20 mouse cellular contexts compared by ENCODE assay signal in genomic region chr10:21298972-21299371, GRCm38 (mm10).
DNase-seq lines count a peak whose midpoint lies in the region; ATAC-seq lines count a peak whose summit lies in the region.
"Had no signal": no experiment of that assay in that cellular context is flagged by ENCODE, and none has a peak within 500 bp of the region (broad histone marks: within the 10 kb centered on the region; RNA-seq: fewer than 3 reads in every experiment).

No protein-coding gene starts in this region.

- ATAC-seq in cerebellum, adult (ENCODE audit: insufficient number of reproducible peaks, low FRiP score, low TSS enrichment), result no peak
- ATAC-seq: CD4-positive, CD25-positive, alpha-beta regulatory T cell, adult 4 months; forebrain, embryonic 14.5 days; forebrain, embryonic 16.5 days; Patski had no signal

- DNase-seq in ES-CJ7 (ENCODE audit: low read depth, low spot score) (peak; percentile 54), R1 (ENCODE audit: low read depth, low spot score) (peak; percentile 48)
- DNase-seq in induced T-regulatory cell, adult 2 months (ENCODE audit: low read depth), result peak; percentile 10
- DNase-seq in cerebellum, postnatal 14 days, result no peak
- no peak for DNase-seq in T-cell, adult 2 months (ENCODE audit: low spot score)
- DNase-seq: adrenal gland, adult 2 months; adrenal gland, postnatal 10 days; adrenal gland, postnatal 25 days; B cell, adult 2 months; cerebellum, adult 11-12 months; cerebellum, adult 2 months; cerebellum, adult 9-10 months; cerebellum, postnatal 10 days; cerebellum, postnatal 36 days; embryo, embryonic 11 days had no signal

Comparison
In these comparisons a context has a peak if more than half of its experiments do, and no peak if none do; other contexts are left out.
1. DNase-seq: peak in ES-CJ7 (single experiment), R1 (single experiment) and induced T-regulatory cell, adult 2 months (single experiment); none in cerebellum, postnatal 14 days (0 of 2) and T-cell, adult 2 months (single experiment).